Comparison of ENCODE assay signal across 8 mouse cellular contexts in the genomic region with DNA sequence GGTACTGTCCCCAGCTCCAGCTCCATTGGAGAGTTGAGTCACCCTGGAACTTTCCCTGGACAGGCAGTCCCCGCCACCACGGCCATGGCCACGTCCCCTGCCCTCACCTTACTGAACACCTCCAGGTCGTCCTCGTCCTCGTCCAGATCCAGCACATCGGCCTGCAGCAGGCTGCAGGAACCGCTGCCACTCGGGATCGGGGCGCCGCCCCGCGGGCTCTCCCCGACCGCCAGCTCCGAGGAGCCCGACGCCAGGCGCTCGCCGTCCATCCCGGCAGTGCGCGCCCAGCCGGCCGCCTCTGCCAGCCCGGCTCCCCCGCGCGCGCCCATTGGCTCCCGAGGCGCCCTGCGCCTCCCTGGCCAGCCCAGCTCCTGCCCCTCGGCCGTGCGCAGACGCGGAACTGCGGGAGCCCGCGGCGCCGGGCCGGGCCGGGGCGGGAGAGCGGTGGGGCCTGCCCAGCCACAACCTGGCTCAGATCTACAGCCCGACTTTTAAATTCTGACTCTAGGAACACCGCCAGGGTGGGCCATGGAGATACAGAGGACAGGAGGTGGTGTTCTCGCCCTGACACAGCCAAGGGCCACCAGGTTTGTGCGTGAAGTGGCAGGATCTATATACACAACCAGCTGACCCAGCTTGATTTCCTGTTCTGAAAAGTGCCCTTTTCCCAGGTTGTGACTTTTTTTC. TPM values are rescaled to one million over a fixed set of nuclear protein-coding genes. Genes with fewer than 3 reads are reported as not detected.
DNase-seq lines count a peak whose midpoint lies in the region; ATAC-seq and TF ChIP-seq lines count a peak whose summit lies in the region.

A gene (minus strand): TSS at position 300 of the 687 bp plus-strand sequence.

- peak within 1 kb of the TSS; percentile 67 for H3K4me3 ChIP-seq in intestine, postnatal 0 days (ENCODE audit: low read depth, low read length)

- peak; percentile 96 for DNase-seq in adrenal gland, postnatal 25 days
- DNase-seq in embryo, embryonic 11.5 days (ENCODE audit: low read depth, low spot score): peak; percentile 59
- DNase-seq in gonadal fat pad, adult 2 months (ENCODE audit: low read depth): no peak
- peak; percentile 89 for DNase-seq in left cerebral cortex, postnatal 25 days (ENCODE audit: low spot score in 2 of 2)
- DNase-seq in right cerebral cortex, postnatal 25 days: peak; percentile 92

- H3K4me1 ChIP-seq in intestine, postnatal 0 days (replicated peaks; ENCODE audit: control insufficient read depth, insufficient read depth, low read length): 0 out of 2 replicates have a peak, but pooled peaks cover 3% of the 10 kb centered on the region

- H3K9me3 ChIP-seq in intestine, postnatal 0 days (ENCODE audit: control insufficient read depth): no peaks in the 10 kb centered on the region

- H3K36me3 ChIP-seq in intestine, postnatal 0 days (ENCODE audit: control insufficient read depth, insufficient read depth): no peaks in the 10 kb centered on the region

- H3K27ac ChIP-seq in intestine, postnatal 0 days (ENCODE audit: low read depth, low read length): peak within 1 kb of the TSS; percentile 92

- H3K9ac ChIP-seq in intestine, postnatal 0 days (ENCODE audit: low read depth, low read length): peak within 1 kb of the TSS; percentile 70

- under 1% methylated on average over 52 of the region's 53 CpGs for WGBS in intestine, postnatal 0 days

- intact Hi-C loops in left cerebral cortex, postnatal 25 days (cut with DNase I): loop anchor here (10.0 kb wide), 1 partner anchor 714 kb away; no protein-coding TSS in a partner anchor

- TF ChIP-seq CTCF in intestine, postnatal 0 days (IDR thresholded peaks at IDR 0.05; ENCODE audit: low read depth): peak; percentile 53

- peak; percentile 99 for ATAC-seq in intestine, postnatal 0 days
- peak; percentile 99 for ATAC-seq in megakaryocyte-erythroid progenitor cell, adult 5-6 weeks (replicated peaks; ENCODE audit: low FRiP score, low TSS enrichment, poor library complexity, severe bottlenecking)
- no peak for ATAC-seq in CD4-positive, CD25-positive, alpha-beta regulatory T cell, adult 4 months

- no peaks in the 10 kb centered on the region for H3K27me3 ChIP-seq in intestine, postnatal 0 days (replicated peaks; ENCODE audit: control insufficient read depth, insufficient read depth, low read length)

- H3K4me2 ChIP-seq in intestine, postnatal 0 days (replicated peaks; ENCODE audit: low read depth): peak within 1 kb of the TSS; percentile 79

RNA-seq across cellular contexts. Expression of the gene that starts here (rescaled TPM):
- 63.5 and 66.0 TPM in 2 replicates for total RNA-seq in adrenal gland, postnatal 25 days (2021)
- 15.0 and 17.2 TPM in 2 replicates for polyA plus RNA-seq in gonadal fat pad, adult 2 months (2012; rRNA removed)
- 90.1 and 96.5 TPM in 2 replicates for polyA plus RNA-seq in intestine, postnatal 0 days (2015; fragmentation: Nextera tagmentation; extraction: Ambion mirVana)
- 10 to 100 TPM; 19.1 to 21.8 TPM for total RNA-seq in left cerebral cortex, postnatal 25 days (2021)
- total RNA-seq in megakaryocyte-erythroid progenitor cell, adult 5-6 weeks (2014; fragmentation: Nextera tagmentation): 0.20 and 1.5 TPM in 2 replicates
- total RNA-seq in megakaryocyte-erythroid progenitor cell, adult 5-6 weeks (2017): 4.4 and 7.7 TPM in 2 replicates
- polyA plus RNA-seq in CD4-positive, CD25-positive, alpha-beta regulatory T cell, adult 4 months (2017; shearing (Covaris generic)): under 1 TPM in 1 of 2 experiments, not detected in 1; 0.09 TPM

Comparison
In these comparisons a context has a peak if more than half of its experiments do, and no peak if none do; other contexts are left out.
1. RNA of the gene that starts here (polyA plus RNA-seq): 90.1 to 96.5 TPM in intestine, postnatal 0 days and 15.0 to 17.2 TPM in gonadal fat pad, adult 2 months; 0.09 TPM in CD4-positive, CD25-positive, alpha-beta regulatory T cell, adult 4 months; every median in the first group is over 10 times any median in the second.